Mouse (Mus musculus) kidney, embryonic 15.5 days (tissue): ENCODE measurements around the gene Hecw2. TPM values are rescaled to one million over a fixed set of nuclear protein-coding genes. Genes with fewer than 3 reads are reported as not detected.

ENCODE experiments used
- microRNA-seq: library from miRNA; unstranded; fragments of <30 nt; microRNA quantifications from one replicate; pipeline ENCODE4, GENCODE M21; 2016
- polyA plus RNA-seq: library from polyadenylated mRNA; unstranded; fragments of >200 nt; fragmentation: Nextera tagmentation; extraction: Ambion mirVana; gene quantifications from 2 replicates; pipeline ENCODE4 v1.2.1, GENCODE M21; 2015

Hecw2 gene
- polyA plus RNA-seq, 1 experiment from 2014 or later, result 3.2 TPM

Small RNA genes lying within 50 kb of the gene (microRNA-seq; reads per million reads assigned to microRNA genes)
- not detected for gene Mir7681

Other genes starting within 250 kb of the Hecw2 start
- 0.39 and 0.77 TPM in 2 replicates for gene Ccdc150, start 55.5 kb upstream of the Hecw2 start, polyA plus RNA-seq
- 23.7 and 25.0 TPM in 2 replicates for gene Gtf3c3, start 243.8 kb upstream of the Hecw2 start, polyA plus RNA-seq